Mouse (Mus musculus) erythroblast, embryonic 14.5 days (primary cell): ENCODE measurements around the gene Gdap1l1. TPM values are rescaled to one million over a fixed set of nuclear protein-coding genes. Genes with fewer than 3 reads are reported as not detected.

Experiments used
- H3K27me3 ChIP-seq: 2 replicates; pipeline ENCODE4 v1.6.1; 2012; ENCODE audit warnings: inconsistent platforms; ENCODE audit not compliant: control insufficient read depth
- H3K36me3 ChIP-seq: 2 replicates; pipeline ENCODE4 v1.6.1; 2012; ENCODE audit warnings: mild to moderate bottlenecking, inconsistent platforms; ENCODE audit not compliant: control insufficient read depth
- H3K4me1 ChIP-seq: 2 replicates; pipeline ENCODE4 v1.6.1; 2012; ENCODE audit warnings: inconsistent platforms; ENCODE audit not compliant: control insufficient read depth
- H3K4me3 ChIP-seq: replicated peaks from 2 replicates; pipeline ENCODE3; 2012; ENCODE audit warnings: moderate library complexity, mild to moderate bottlenecking, inconsistent platforms
- H3K9me3 ChIP-seq: 2 replicates; pipeline ENCODE4 v1.6.1; 2012; ENCODE audit warnings: low read length, inconsistent platforms, mixed read lengths; ENCODE audit not compliant: control insufficient read depth
- GATA1 ChIP-seq: IDR thresholded peaks from 2 replicates; pipeline ENCODE4 v1.6.1; 2012; ENCODE audit warnings: low read length, inconsistent platforms, mixed read lengths
- TAL1 ChIP-seq: IDR thresholded peaks from 3 replicates; pipeline ENCODE4 v1.6.1; 2012; ENCODE audit warnings: low read length, inconsistent platforms, mixed read lengths
- polyA plus RNA-seq: library from polyadenylated mRNA; stranded (reverse); fragments of >175 nt; gene quantifications from 2 replicates; pipeline ENCODE4 v1.2.3, GENCODE M21; 2012

Gdap1l1 gene
- polyA plus RNA-seq, 1 experiment = not detected

GRCm38 (mm10) chr2:163438619-163439451 lies 559 bp downstream of the Gdap1l1 start:
- H3K4me1 ChIP-seq = no peaks in the 10 kb centered on the region
- H3K9me3 ChIP-seq = no peaks in the 10 kb centered on the region
- H3K27me3 ChIP-seq = peaks cover 27% of the 10 kb centered on the region
- H3K4me3 ChIP-seq = no peak overlapping the region
- no peaks in the 10 kb centered on the region for H3K36me3 ChIP-seq
- TF ChIP-seq TAL1 (no peak), GATA1 (no peak)

- no peaks in the 10 kb centered on the region for H3K4me1 ChIP-seq
- no peak overlapping the region for H3K4me3 ChIP-seq
- no peaks in the 10 kb centered on the region for H3K36me3 ChIP-seq
- peaks cover 27% of the 10 kb centered on the region for H3K27me3 ChIP-seq
- H3K9me3 ChIP-seq = no peaks in the 10 kb centered on the region
- TF ChIP-seq TAL1 = no peak
- TF ChIP-seq GATA1 = no peak
Observed at GRCm38 (mm10) chr2:163439488-163439887, 1.2 kb downstream of the Gdap1l1 start.

- TF ChIP-seq TAL1 (no peak), GATA1 (no peak)
- Histone ChIP-seq H3K36me3 (no peaks in the 10 kb centered on the region), H3K27me3 (peaks cover 13% of the 10 kb centered on the region), H3K4me3 (no peak overlapping the region), H3K4me1 (no peaks in the 10 kb centered on the region), H3K9me3 (no peaks in the 10 kb centered on the region)
Observed at GRCm38 (mm10) chr2:163443543-163443942, 5.3 kb downstream of the Gdap1l1 start.

- H3K4me1 ChIP-seq = no peaks in the 10 kb centered on the region
- no peaks in the 10 kb centered on the region for H3K36me3 ChIP-seq
- H3K4me3 ChIP-seq = no peak overlapping the region
- TF ChIP-seq TAL1 (no peak), GATA1 (no peak)
- H3K27me3 ChIP-seq = peaks cover 9% of the 10 kb centered on the region
- H3K9me3 ChIP-seq = no peaks in the 10 kb centered on the region
Observed at GRCm38 (mm10) chr2:163444017-163444416, 5.7 kb downstream of the Gdap1l1 start.

GRCm38 (mm10) chr2:163447375-163447774 lies 9.1 kb downstream of the Gdap1l1 start:
- no peaks in the 10 kb centered on the region for H3K4me1 ChIP-seq
- TF ChIP-seq TAL1 (no peak), GATA1 (no peak)
- no peaks in the 10 kb centered on the region for H3K36me3 ChIP-seq
- H3K9me3 ChIP-seq = no peaks in the 10 kb centered on the region
- H3K27me3 ChIP-seq = no peaks in the 10 kb centered on the region
- H3K4me3 ChIP-seq = no peak overlapping the region

GRCm38 (mm10) chr2:163449276-163449675 lies 11.0 kb downstream of the Gdap1l1 start:
- H3K27me3 ChIP-seq = no peaks in the 10 kb centered on the region

GRCm38 (mm10) chr2:163450668-163451295 lies 12.5 kb downstream of the Gdap1l1 start:
- H3K4me1 ChIP-seq = no peaks in the 10 kb centered on the region
- no peaks in the 10 kb centered on the region for H3K36me3 ChIP-seq
- no peak overlapping the region for H3K4me3 ChIP-seq
- no peaks in the 10 kb centered on the region for H3K9me3 ChIP-seq
- no peak for TF ChIP-seq GATA1
- no peak for TF ChIP-seq TAL1
- H3K27me3 ChIP-seq = no peaks in the 10 kb centered on the region

More at GRCm38 (mm10) chr2:163449276-163449675, 11.0 kb downstream of the Gdap1l1 start:
- no peaks in the 10 kb centered on the region for H3K9me3 ChIP-seq
- no peaks in the 10 kb centered on the region for H3K4me1 ChIP-seq
- no peak for TF ChIP-seq GATA1
- no peak for TF ChIP-seq TAL1
- H3K4me3 ChIP-seq = no peak overlapping the region
- H3K36me3 ChIP-seq = no peaks in the 10 kb centered on the region

GRCm38 (mm10) chr2:163452738-163453137 lies 14.5 kb downstream of the Gdap1l1 start:
- Histone ChIP-seq H3K4me3 (no peak overlapping the region), H3K36me3 (no peaks in the 10 kb centered on the region), H3K4me1 (no peaks in the 10 kb centered on the region), H3K27me3 (no peaks in the 10 kb centered on the region), H3K9me3 (no peaks in the 10 kb centered on the region)
- TF ChIP-seq GATA1 (no peak), TAL1 (no peak)

GRCm38 (mm10) chr2:163453378-163453777 lies 15.1 kb downstream of the Gdap1l1 start:
- Histone ChIP-seq H3K36me3 (no peaks in the 10 kb centered on the region), H3K27me3 (peaks cover 5% of the 10 kb centered on the region), H3K9me3 (no peaks in the 10 kb centered on the region), H3K4me3 (no peak overlapping the region), H3K4me1 (no peaks in the 10 kb centered on the region)
- no peak for TF ChIP-seq GATA1
- no peak for TF ChIP-seq TAL1
